In the genomic region with DNA sequence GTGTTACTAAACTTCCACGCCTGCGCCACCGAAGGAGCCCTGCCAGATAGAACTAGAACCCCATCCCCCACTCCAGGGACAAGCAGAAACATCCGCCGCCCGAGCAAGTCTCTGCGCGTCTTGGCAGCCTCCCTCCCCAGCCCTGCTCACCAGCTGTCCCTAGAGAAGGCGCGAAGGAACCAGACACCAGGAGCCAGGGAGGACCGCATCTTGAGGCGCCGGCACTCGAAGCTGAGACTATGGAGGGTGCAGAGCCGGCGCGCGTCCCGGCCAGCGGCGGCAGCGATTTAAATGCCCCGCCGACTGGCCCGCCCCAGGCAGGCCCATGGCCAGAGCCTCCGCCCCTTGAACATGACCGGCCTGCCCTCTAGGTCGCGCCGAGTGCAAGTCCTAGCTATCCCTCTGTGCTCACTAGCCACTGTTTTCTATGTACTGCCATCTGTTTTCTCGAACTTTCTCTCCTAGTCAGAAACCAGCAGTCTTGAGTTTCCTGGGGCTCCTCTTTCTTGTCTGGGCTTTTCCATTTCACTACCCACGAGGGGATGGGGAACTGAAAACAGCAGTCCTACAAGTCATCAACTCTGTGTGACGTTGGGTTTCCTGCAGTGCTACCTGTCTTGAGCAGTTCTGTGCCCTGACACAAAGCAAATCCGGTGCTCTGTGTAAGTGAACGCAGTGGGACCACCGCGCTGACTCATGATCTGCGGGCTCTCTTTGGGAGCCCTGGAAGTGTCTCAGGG, we compare ENCODE assay signal across 1 mouse cellular context.
TF ChIP-seq lines count a peak whose summit lies in the region.

A gene (minus strand): TSS at position 590 of the 740 bp plus-strand sequence.

TF ChIP-seq in CH12.LX, 34 proteins besides CTCF, POLR2A, EP300 and RAD21 (continued from another document):
- no peak for TF ChIP-seq RCOR1 (conservative IDR thresholded peaks at IDR 0.05; ENCODE audit: low read depth, low read length)
- TF ChIP-seq SMC3 (IDR thresholded peaks at IDR 0.05; ENCODE audit: low read depth, low read length) = no peak
- peak; percentile 8 for TF ChIP-seq TCF12 (IDR thresholded peaks at IDR 0.05; ENCODE audit: low read depth, low read length)
- TF ChIP-seq ZMIZ1 (IDR thresholded peaks at IDR 0.05; ENCODE audit: low read depth, low read length) = no peak
- no peak; the same call in 1 of the 2 replicates for TF ChIP-seq MYC (IDR thresholded peaks at IDR 0.05; ENCODE audit: low read depth, low read length)
- TF ChIP-seq SIN3A (IDR thresholded peaks at IDR 0.05; ENCODE audit: low read length) = peak; percentile 82; the same call in 1 of the 2 replicates
- peak; percentile 99 for TF ChIP-seq UBTF (IDR thresholded peaks at IDR 0.05; ENCODE audit: low read depth, low read length)
- TF ChIP-seq MAFK (IDR thresholded peaks at IDR 0.05; ENCODE audit: insufficient replicate concordance, low read length) = no peak
- TF ChIP-seq GABPA (IDR thresholded peaks at IDR 0.05; ENCODE audit: insufficient replicate concordance, low read depth, low read length) = no peak
- TF ChIP-seq CHD2 (IDR thresholded peaks at IDR 0.05; ENCODE audit: low read length) = peak; percentile 78
- TF ChIP-seq ETS1 (conservative IDR thresholded peaks at IDR 0.05; ENCODE audit: low read depth, low read length) = peak; percentile 60
- TF ChIP-seq IRF4 (IDR thresholded peaks at IDR 0.05; ENCODE audit: low read depth, low read length) = peak; percentile 85
- no peak for TF ChIP-seq ZC3H11A (IDR thresholded peaks at IDR 0.05; ENCODE audit: low read depth, low read length)
- TF ChIP-seq MXI1 (IDR thresholded peaks at IDR 0.05; ENCODE audit: low read depth, low read length) = no peak
- no peak for TF ChIP-seq CHD1 (IDR thresholded peaks at IDR 0.05; ENCODE audit: low read depth, low read length)
- 0 out of 2 replicates have a peak, but pooled peaks have one; percentile 15 for TF ChIP-seq MAZ (IDR thresholded peaks at IDR 0.05; ENCODE audit: low read depth, low read length)
- no peak for TF ChIP-seq NELFE (IDR thresholded peaks at IDR 0.05; ENCODE audit: low read depth, low read length)
- no peak for TF ChIP-seq POLR2AphosphoS2 (IDR thresholded peaks at IDR 0.05; ENCODE audit: low read depth, low read length)
- TF ChIP-seq PAX5 (IDR thresholded peaks at IDR 0.05; ENCODE audit: low read length) = no peak
- TF ChIP-seq MAX (IDR thresholded peaks at IDR 0.05; ENCODE audit: low read length) = peak; percentile 78; the same call in 1 of the 2 replicates
- no peak for TF ChIP-seq JUN (IDR thresholded peaks at IDR 0.05; ENCODE audit: insufficient read depth, low read depth, low read length)
- no peak for TF ChIP-seq ZKSCAN1 (IDR thresholded peaks at IDR 0.05; ENCODE audit: borderline replicate concordance, low read depth, low read length)
